ENCODE assay signal across 8 mouse cellular contexts in genomic region chr9:108338886-108339781, GRCm38 (mm10). TPM values are rescaled to one million over a fixed set of nuclear protein-coding genes. Genes with fewer than 3 reads are reported as not detected.
DNase-seq lines count a peak whose midpoint lies in the region; ATAC-seq lines count a peak whose summit lies in the region.

TSS of gene Gpx1 (plus strand) at chr9:108338903.

- H3K9me3 ChIP-seq in forebrain, embryonic 14.5 days (replicated peaks; ENCODE audit: control insufficient read depth, low read length), result no peaks in the 10 kb centered on the region
- H3K9me3 ChIP-seq in neural tube, embryonic 15.5 days (replicated peaks), result no peaks in the 10 kb centered on the region

- WGBS in forebrain, embryonic 14.5 days, result under 1% methylated on average over 49 of the region's 49 CpGs
- under 1% methylated on average over 49 of the region's 49 CpGs for WGBS in neural tube, embryonic 15.5 days

- peak within 1 kb of the TSS; percentile 78 for H3K4me2 ChIP-seq in forebrain, embryonic 14.5 days (ENCODE audit: low read length)
- H3K4me2 ChIP-seq in neural tube, embryonic 15.5 days, result peak within 1 kb of the TSS; percentile 71

- H3K9ac ChIP-seq in forebrain, embryonic 14.5 days (ENCODE audit: low read length), result peak within 1 kb of the TSS; percentile 91
- H3K9ac ChIP-seq in neural tube, embryonic 15.5 days (replicated peaks), result peak within 1 kb of the TSS; percentile 84

- H3K4me3 ChIP-seq in forebrain, embryonic 14.5 days (ENCODE audit: low read depth, low read length), result peak within 1 kb of the TSS; percentile 65
- peak within 1 kb of the TSS; percentile 74 for H3K4me3 ChIP-seq in neural tube, embryonic 15.5 days (replicated peaks)

- peaks cover 6% of the 10 kb centered on the region; the same call in 1 of the 2 replicates for H3K4me1 ChIP-seq in forebrain, embryonic 14.5 days (ENCODE audit: control insufficient read depth, insufficient read depth, low read length)
- H3K4me1 ChIP-seq in neural tube, embryonic 15.5 days, result peaks cover 29% of the 10 kb centered on the region

- intact Hi-C loops in heart, postnatal 14 days (cut with DNase I), result loop anchor here (2.0 kb wide), 2 partner anchors 14 to 32 kb away; partner anchors contain the start of genes Rhoa and Tcta

- H3K36me3 ChIP-seq in forebrain, embryonic 14.5 days (ENCODE audit: control insufficient read depth, insufficient read depth, low read length), result peaks cover 22% of the 10 kb centered on the region
- peaks cover 18% of the 10 kb centered on the region for H3K36me3 ChIP-seq in neural tube, embryonic 15.5 days

- peak within 1 kb of the TSS; percentile 84 for H3K27ac ChIP-seq in forebrain, embryonic 14.5 days (ENCODE audit: low read depth, low read length)
- peak within 1 kb of the TSS; percentile 94 for H3K27ac ChIP-seq in neural tube, embryonic 15.5 days (replicated peaks)

- H3K27me3 ChIP-seq in forebrain, embryonic 14.5 days (replicated peaks; ENCODE audit: control insufficient read depth, insufficient read depth, low read length), result no peaks in the 10 kb centered on the region
- H3K27me3 ChIP-seq in neural tube, embryonic 15.5 days (replicated peaks), result no peaks in the 10 kb centered on the region

- peak; percentile 99 for DNase-seq in ES-CJ7 (ENCODE audit: low read depth, low spot score)
- DNase-seq in cerebellum, adult 11 months, result peak; percentile 78
- peak; percentile 97 for DNase-seq in forebrain, embryonic 14.5 days (ENCODE audit: low spot score)
- DNase-seq in heart, postnatal 14 days, result peak; percentile 90 to 92
- DNase-seq in layer of hippocampus, adult 11-12 months (ENCODE audit: low spot score), result peak; percentile 86
- peak; percentile 98 for DNase-seq in lung, adult 18-20 months
- peak; percentile 88 for DNase-seq in testis, postnatal 14 days (ENCODE audit: low spot score)

- ATAC-seq in forebrain, embryonic 14.5 days, result peak; percentile 98
- peak; percentile 96 for ATAC-seq in neural tube, embryonic 15.5 days (ENCODE audit: low FRiP score)

RNA-seq across cellular contexts. Expression of gene Gpx1, which starts in this region (rescaled TPM):
- polyA plus RNA-seq in forebrain, embryonic 14.5 days (2014; fragmentation: Nextera tagmentation; extraction: Ambion mirVana), result 455 and 521 TPM in 2 replicates
- 100 to 1,000 TPM; 156 to 161 TPM for total RNA-seq in heart, postnatal 14 days (2021)
- 460 and 559 TPM in 2 replicates for polyA plus RNA-seq in neural tube, embryonic 15.5 days (2015; fragmentation: Nextera tagmentation; extraction: Ambion mirVana)

Comparison
In these comparisons a context has a peak if more than half of its experiments do, and no peak if none do; other contexts are left out.
1. Peak in every context shown above with its lines: DNase-seq, ATAC-seq, H3K4me3 ChIP-seq and H3K27ac ChIP-seq.